11 mouse cellular contexts compared by ENCODE assay signal in the genomic region with DNA sequence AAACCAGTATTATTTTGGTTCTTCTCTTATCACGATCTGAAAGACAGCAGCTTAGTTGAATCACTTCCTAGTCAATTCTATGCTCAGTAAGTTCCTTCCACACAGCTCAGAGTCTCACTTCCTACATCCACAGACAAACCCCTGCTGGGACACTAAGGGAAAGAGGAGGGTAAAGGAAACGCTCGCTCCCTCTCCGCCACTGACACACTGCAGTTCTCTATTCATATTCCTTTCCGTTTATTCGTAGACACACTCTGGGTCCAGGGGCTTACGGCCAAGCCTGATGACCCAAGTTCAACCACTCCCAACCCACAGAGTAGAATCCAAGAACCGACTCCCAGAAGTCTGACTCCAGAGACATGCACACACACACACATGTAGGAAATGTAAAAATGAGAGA. TPM values are rescaled to one million over a fixed set of nuclear protein-coding genes. Genes with fewer than 3 reads are reported as not detected.
DNase-seq lines count a peak whose midpoint lies in the region; ATAC-seq and TF ChIP-seq lines count a peak whose summit lies in the region.
"Had no signal": no experiment of that assay in that cellular context is flagged by ENCODE, and none has a peak within 500 bp of the region (broad histone marks: within the 10 kb centered on the region; RNA-seq: fewer than 3 reads in every experiment).

No protein-coding gene starts in this region.

- no peak for TF ChIP-seq CTCF in left cerebral cortex, adult 2 months (IDR thresholded peaks at IDR 0.05)

- H3K27me3 ChIP-seq in megakaryocyte, embryonic 14.5 days (replicated peaks): no peaks in the 10 kb centered on the region
- H3K27me3 ChIP-seq: lung, embryonic 15.5 days had no signal

- H3K4me1 ChIP-seq in megakaryocyte, embryonic 14.5 days: peaks cover 60% of the 10 kb centered on the region

- H3K36me3 ChIP-seq in megakaryocyte, embryonic 14.5 days (replicated peaks; ENCODE audit: low read length): no peaks in the 10 kb centered on the region
- H3K36me3 ChIP-seq: lung, embryonic 15.5 days had no signal

- ATAC-seq in inflammation-experienced regulatory T-cells, adult 6 months: no peak

- peak overlapping the region; percentile 19 for H3K4me3 ChIP-seq in left cerebral cortex, adult 2 months
- peak overlapping the region; percentile 79 for H3K4me3 ChIP-seq in megakaryocyte, embryonic 14.5 days (replicated peaks)
- H3K4me3 ChIP-seq: embryonic facial prominence, embryonic 10.5 days; lung, embryonic 15.5 days had no signal

- H3K27ac ChIP-seq in left cerebral cortex, adult 2 months: no peak overlapping the region
- H3K27ac ChIP-seq: embryonic facial prominence, embryonic 10.5 days; lung, embryonic 15.5 days had no signal

- DNase-seq in left cerebral cortex, adult 2 months (ENCODE audit: extremely low spot score in 1 of 2, low spot score in 2 of 2): no peak
- no peak for DNase-seq in left cerebral cortex, postnatal 4 days
- DNase-seq in gastrocnemius, postnatal 14 days: peak; percentile 27
- peak; percentile 32 for DNase-seq in heart, postnatal 4 days
- no peak for DNase-seq in cerebellum, adult 18-20 months
- no peak for DNase-seq in spleen, postnatal 14 days (ENCODE audit: low spot score in 2 of 2)
- DNase-seq: retina, postnatal 1 day had no signal

- H3K9me3 ChIP-seq in megakaryocyte, embryonic 14.5 days: no peaks in the 10 kb centered on the region
- H3K9me3 ChIP-seq: embryonic facial prominence, embryonic 10.5 days; lung, embryonic 15.5 days had no signal

- intact Hi-C loops in left cerebral cortex, adult 2 months (cut with DNase I): no loop called here
- intact Hi-C loops in left cerebral cortex, postnatal 4 days (cut with DNase I): no loop called here
- intact Hi-C loops in gastrocnemius, postnatal 14 days (cut with DNase I; ENCODE audit: low total_unique reads): no loop called here

RNA-seq across cellular contexts. Expression of a gene that starts 2.9 kb away (rescaled TPM):
- 10 to 100 TPM; 35.2 to 37.4 TPM for total RNA-seq in left cerebral cortex, adult 2 months (2021)
- total RNA-seq in left cerebral cortex, postnatal 4 days (2021): 10 to 100 TPM; 29.5 to 31.6 TPM
- 10 to 100 TPM in 1 of 2 experiments, 1 to 10 TPM in 1; 9.0 to 13.6 TPM for total RNA-seq in gastrocnemius, postnatal 14 days (2021)
- total RNA-seq in heart, postnatal 4 days (2021): 10 to 100 TPM; 26.2 to 27.7 TPM
- 0.58 TPM in 1 of 2 replicates, not detected in the other for polyA plus RNA-seq in megakaryocyte, embryonic 14.5 days (2012; ENCODE audit: insufficient read depth, low replicate concordance)
- 100 to 1,000 TPM; 173 to 226 (median 184) TPM for polyA plus RNA-seq in inflammation-experienced regulatory T-cells, adult 6 months (2017; shearing (Covaris generic))

Comparison
In these comparisons a context has a peak if more than half of its experiments do, and no peak if none do; other contexts are left out.
1. DNase-seq: peak in gastrocnemius, postnatal 14 days (single experiment) and heart, postnatal 4 days (single experiment); none in left cerebral cortex, adult 2 months (0 of 2), left cerebral cortex, postnatal 4 days (single experiment), cerebellum, adult 18-20 months (0 of 2) and spleen, postnatal 14 days (0 of 2).